Mouse (Mus musculus) neural tube, embryonic 11.5 days (tissue): ENCODE measurements at regions not wholly inside any gene's neighbourhood (a gene's known extent, or its start where the extent isn't known, plus 50 kb on each side); places are given as distances from the start of the nearest gene placed in this dataset.

Source experiments
- ATAC-seq: fragments of 200-750 bp; cut with Nextera tagmentation; 2 replicates; pipeline ENCODE4 v1.8.0; 2017; ENCODE audit warnings: moderate number of reproducible peaks, mild to moderate bottlenecking, moderate TSS enrichment, moderate library complexity; ENCODE audit not compliant: insufficient read depth, low FRiP score, low TSS enrichment
- DNase-seq: peaks from one replicate; pipeline ENCODE4 v3.0.0-alpha.2; 2015; ENCODE audit warnings: low spot score
- H3K27ac ChIP-seq: fragments of 300-500 bp; sonication (generic); 2 replicates; pipeline ENCODE4 v1.5.1; 2014; ENCODE audit warnings: low read depth, mild to moderate bottlenecking, low read length
- H3K27me3 ChIP-seq: fragments of 300-500 bp; sonication (generic); 2 replicates; pipeline ENCODE4 v1.6.1; 2014; ENCODE audit warnings: mild to moderate bottlenecking, low read length, mixed read lengths; ENCODE audit not compliant: control insufficient read depth, insufficient read depth
- H3K36me3 ChIP-seq: fragments of 300-500 bp; sonication (generic); 2 replicates; pipeline ENCODE4 v1.6.1; 2014; ENCODE audit warnings: mild to moderate bottlenecking, low read length, moderate library complexity, mixed read lengths; ENCODE audit not compliant: control insufficient read depth, insufficient read depth
- H3K4me1 ChIP-seq: fragments of 300-500 bp; sonication (generic); 2 replicates; pipeline ENCODE4 v1.6.1; 2014; ENCODE audit warnings: low read length, mixed read lengths; ENCODE audit not compliant: control insufficient read depth, insufficient read depth
- H3K4me2 ChIP-seq: fragments of 300-500 bp; sonication (generic); 2 replicates; pipeline ENCODE4 v1.6.1; 2014; ENCODE audit warnings: low read depth, mild to moderate bottlenecking, moderate library complexity
- H3K4me3 ChIP-seq: fragments of 300-500 bp; sonication (generic); 2 replicates; pipeline ENCODE4 v1.5.1; 2014; ENCODE audit warnings: low read depth, low read length
- H3K9ac ChIP-seq: fragments of 300-500 bp; sonication (generic); 2 replicates; pipeline ENCODE4 v1.6.1; 2014; ENCODE audit warnings: mild to moderate bottlenecking, low read length
- H3K9me3 ChIP-seq: fragments of 300-500 bp; sonication (generic); 2 replicates; pipeline ENCODE4 v1.6.1; 2016; ENCODE audit warnings: low read length; ENCODE audit not compliant: control insufficient read depth
- WGBS: fragments of 180-500 bp; shearing (Covaris S2); extraction: QIAGEN DNeasy Blood & Tissue Kit; methylation state at CpG from one replicate; pipeline ENCODE4 v1.1.7; 2014; 5-methylcytosine and 5-hydroxymethylcytosine counted together

DNA sequence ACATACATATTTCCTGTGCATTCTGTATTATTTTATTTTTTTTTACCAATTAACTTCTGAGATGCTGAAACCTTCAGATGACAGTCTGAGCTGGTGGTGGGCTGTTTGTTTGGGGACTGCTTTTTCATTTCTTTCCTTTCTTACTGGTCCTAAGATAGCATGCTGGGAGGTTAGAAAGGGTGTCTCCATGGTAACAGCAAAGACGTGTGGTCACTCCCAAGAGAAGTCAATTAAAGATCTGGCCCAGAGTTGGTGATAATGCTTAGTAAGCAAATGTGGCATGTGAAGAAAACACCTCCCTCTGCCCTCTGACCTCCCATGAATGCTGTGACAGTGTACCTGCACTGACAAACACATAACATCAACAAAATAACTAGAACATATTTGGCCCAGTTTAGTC is 142.5 kb downstream of the Med10 start:
- Histone ChIP-seq H3K27me3 (no peaks in the 10 kb centered on the region), H3K4me3 (no peak overlapping the region), H3K4me2 (no peak overlapping the region), H3K9ac (no peak overlapping the region), H3K4me1 (no peaks in the 10 kb centered on the region), H3K9me3 (no peaks in the 10 kb centered on the region), H3K27ac (no peak overlapping the region), H3K36me3 (no peaks in the 10 kb centered on the region)
- DNase-seq (no peak), ATAC-seq (no peak)
- 3% methylated on average over 1 of the region's 1 CpGs for WGBS

DNA sequence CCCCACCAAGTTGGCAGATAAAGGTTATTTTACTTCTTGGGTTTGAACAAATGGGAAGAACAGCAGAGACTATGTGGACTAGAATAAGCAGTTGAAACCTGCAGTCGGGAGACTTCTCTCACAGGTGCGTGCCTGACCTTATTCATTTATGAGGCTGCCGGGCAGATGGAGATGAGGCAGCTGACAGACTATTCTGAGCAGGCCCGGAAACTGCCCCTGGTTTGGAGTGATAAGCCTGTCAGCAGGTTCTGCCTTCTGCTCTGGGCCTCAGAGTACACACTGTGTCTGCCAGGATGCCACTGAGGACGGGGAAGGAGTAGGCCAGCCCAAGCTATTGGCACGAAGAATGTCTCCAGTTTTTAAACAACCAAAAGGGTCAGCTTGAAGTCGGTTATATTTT is 144.4 kb downstream of the Med10 start:
- no peaks in the 10 kb centered on the region for H3K27me3 ChIP-seq
- WGBS = 84% methylated on average over 7 of the region's 7 CpGs
- DNase-seq (no peak), ATAC-seq (no peak)
- H3K9ac ChIP-seq = no peak overlapping the region
- no peaks in the 10 kb centered on the region for H3K9me3 ChIP-seq
- no peak overlapping the region for H3K27ac ChIP-seq
- H3K4me3 ChIP-seq = no peak overlapping the region
- H3K36me3 ChIP-seq = no peaks in the 10 kb centered on the region
- no peaks in the 10 kb centered on the region for H3K4me1 ChIP-seq
- no peak overlapping the region for H3K4me2 ChIP-seq

DNA sequence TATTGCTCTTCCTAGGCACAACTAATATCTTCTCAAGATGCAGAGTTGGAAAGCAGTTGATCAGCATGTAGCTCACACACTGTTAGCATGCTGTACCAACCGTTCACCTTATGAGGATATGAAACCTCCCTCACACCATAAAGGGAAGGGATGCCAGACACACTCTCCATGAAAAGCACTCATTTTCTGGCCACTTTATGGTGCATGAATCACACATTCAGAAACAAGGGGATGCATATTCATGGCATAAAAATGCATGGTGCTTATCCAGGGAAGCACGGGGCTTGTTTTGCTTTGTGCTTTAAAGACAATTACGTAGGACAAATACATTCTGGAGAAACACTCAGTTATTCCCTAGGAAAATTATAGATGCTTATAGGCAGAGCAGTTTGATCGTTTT is 149.9 kb downstream of the Med10 start:
- Histone ChIP-seq H3K27ac (no peak overlapping the region), H3K27me3 (no peaks in the 10 kb centered on the region), H3K9ac (no peak overlapping the region), H3K36me3 (no peaks in the 10 kb centered on the region), H3K4me1 (no peaks in the 10 kb centered on the region), H3K4me2 (no peak overlapping the region), H3K4me3 (no peak overlapping the region), H3K9me3 (no peaks in the 10 kb centered on the region)
- 79% methylated on average over 4 of the region's 4 CpGs for WGBS
- DNase-seq (no peak), ATAC-seq (no peak)

- Histone ChIP-seq H3K4me3 (no peak overlapping the region), H3K9me3 (no peaks in the 10 kb centered on the region), H3K27ac (no peak overlapping the region), H3K4me1 (no peaks in the 10 kb centered on the region), H3K36me3 (no peaks in the 10 kb centered on the region), H3K9ac (no peak overlapping the region), H3K4me2 (no peak overlapping the region), H3K27me3 (no peaks in the 10 kb centered on the region)
- WGBS = 81% methylated on average over 5 of the region's 5 CpGs
- DNase-seq (no peak), ATAC-seq (no peak)
These were observed 152.0 kb downstream of the Med10 start for GRCm38 (mm10) chr13:69954171-69954570.

GRCm38 (mm10) chr13:69955503-69955902 is 153.3 kb downstream of the Med10 start:
- Histone ChIP-seq H3K27me3 (no peaks in the 10 kb centered on the region), H3K4me1 (no peaks in the 10 kb centered on the region), H3K9ac (no peak overlapping the region), H3K4me3 (no peak overlapping the region), H3K36me3 (no peaks in the 10 kb centered on the region), H3K27ac (no peak overlapping the region), H3K4me2 (no peak overlapping the region), H3K9me3 (no peaks in the 10 kb centered on the region)
- ATAC-seq (no peak), DNase-seq (no peak)
- 67% methylated on average over 2 of the region's 2 CpGs for WGBS

GRCm38 (mm10) chr13:69963944-69964343 is 161.7 kb downstream of the Med10 start:
- Histone ChIP-seq H3K27me3 (no peaks in the 10 kb centered on the region), H3K4me2 (no peak overlapping the region), H3K9me3 (no peaks in the 10 kb centered on the region), H3K27ac (no peak overlapping the region), H3K9ac (no peak overlapping the region), H3K4me1 (no peaks in the 10 kb centered on the region), H3K36me3 (no peaks in the 10 kb centered on the region), H3K4me3 (no peak overlapping the region)
- ATAC-seq (no peak), DNase-seq (peak; percentile 13)
- 65% methylated on average over 8 of the region's 8 CpGs for WGBS

GRCm38 (mm10) chr13:69971281-69972057 is 169.3 kb downstream of the Med10 start:
- WGBS = 74% methylated on average over 9 of the region's 9 CpGs
- H3K27ac ChIP-seq = no peak overlapping the region
- H3K4me3 ChIP-seq = no peak overlapping the region
- H3K9me3 ChIP-seq = no peaks in the 10 kb centered on the region
- H3K4me2 ChIP-seq = no peak overlapping the region
- H3K27me3 ChIP-seq = no peaks in the 10 kb centered on the region
- H3K36me3 ChIP-seq = no peaks in the 10 kb centered on the region
- ATAC-seq (no peak), DNase-seq (peak; percentile 27)
- no peaks in the 10 kb centered on the region for H3K4me1 ChIP-seq
- H3K9ac ChIP-seq = no peak overlapping the region

DNA sequence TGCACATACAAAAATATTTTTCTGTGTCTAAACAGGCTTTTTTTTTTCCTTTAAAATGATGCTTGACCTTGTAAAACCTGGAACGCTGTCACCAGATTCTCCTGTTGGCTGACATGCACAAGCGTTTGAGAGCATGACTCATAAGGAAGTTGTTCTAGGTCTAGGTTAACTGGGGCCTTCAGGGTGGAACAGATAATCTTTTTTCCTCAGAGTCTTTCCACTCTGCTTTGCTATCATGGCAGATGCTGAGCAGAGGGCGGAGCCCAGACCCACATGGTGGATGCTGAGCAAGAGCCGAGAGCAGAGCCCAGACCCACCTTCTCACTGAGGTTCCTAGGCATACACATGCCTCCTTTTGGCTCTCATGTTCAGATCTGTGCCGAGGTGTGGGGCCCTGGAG is 172.6 kb downstream of the Med10 start:
- no peak overlapping the region for H3K4me2 ChIP-seq
- no peak for ATAC-seq
- H3K9ac ChIP-seq = no peak overlapping the region
- no peaks in the 10 kb centered on the region for H3K9me3 ChIP-seq
- no peaks in the 10 kb centered on the region for H3K27me3 ChIP-seq
- 86% methylated on average over 5 of the region's 5 CpGs for WGBS
- DNase-seq = no peak
- no peaks in the 10 kb centered on the region for H3K4me1 ChIP-seq
- H3K36me3 ChIP-seq = no peaks in the 10 kb centered on the region
- no peak overlapping the region for H3K27ac ChIP-seq
- no peak overlapping the region for H3K4me3 ChIP-seq

DNA sequence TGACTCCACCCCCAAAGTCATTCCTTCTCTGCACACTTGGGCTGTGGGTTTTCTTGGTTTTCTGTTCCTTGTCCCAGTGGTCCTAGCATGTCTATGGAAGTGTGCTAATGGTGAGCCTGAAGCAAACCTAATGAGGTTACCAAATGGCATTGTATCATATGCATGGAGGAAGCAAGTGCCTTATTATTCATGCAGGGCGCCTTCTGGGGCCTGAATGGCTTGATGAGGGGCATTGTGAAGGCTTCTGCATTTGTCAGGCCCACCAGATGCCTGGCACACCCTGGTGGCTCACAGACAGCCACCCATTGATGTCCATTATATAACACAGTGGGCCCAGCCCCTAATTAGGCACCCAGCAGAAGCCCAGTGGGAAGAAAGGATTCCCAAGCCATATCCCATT is 182.0 kb downstream of the Med10 start:
- no peaks in the 10 kb centered on the region for H3K27me3 ChIP-seq
- no peaks in the 10 kb centered on the region for H3K9me3 ChIP-seq
- WGBS = 38% methylated on average over 1 of the region's 1 CpGs
- H3K27ac ChIP-seq = no peak overlapping the region
- no peak overlapping the region for H3K4me3 ChIP-seq
- no peaks in the 10 kb centered on the region for H3K36me3 ChIP-seq
- no peaks in the 10 kb centered on the region for H3K4me1 ChIP-seq
- no peak for ATAC-seq
- DNase-seq = peak; percentile 32
- H3K4me2 ChIP-seq = no peak overlapping the region
- no peak overlapping the region for H3K9ac ChIP-seq
